Mouse (Mus musculus) olfactory bulb, adult 2 months (tissue): ENCODE measurements at regions not wholly inside any gene's neighbourhood (a gene's known extent, or its start where the extent isn't known, plus 50 kb on each side); places are given as distances from the start of the nearest gene placed in this dataset.

ENCODE experiments used
- H3K27ac ChIP-seq: fragments of 200-500 bp; 2 replicates; pipeline ENCODE4 v1.5.1; 2012; ENCODE audit warnings: low read depth, low read length; ENCODE audit not compliant: insufficient read depth
- H3K4me1 ChIP-seq: fragments of 200-500 bp; 2 replicates; pipeline ENCODE4 v1.6.1; 2012; ENCODE audit warnings: low read length; ENCODE audit not compliant: control insufficient read depth, insufficient read depth
- H3K4me3 ChIP-seq: fragments of 200-500 bp; 2 replicates; pipeline ENCODE4 v1.5.1; 2012; ENCODE audit warnings: mild to moderate bottlenecking, low read depth, low read length, moderate library complexity; ENCODE audit not compliant: insufficient read depth
- CTCF ChIP-seq: fragments of 200-500 bp; IDR thresholded peaks from 2 replicates; pipeline ENCODE4 v1.5.1; 2012; ENCODE audit warnings: low read depth, mild to moderate bottlenecking, low read length, moderate library complexity; ENCODE audit not compliant: insufficient read depth
- POLR2A ChIP-seq: fragments of 200-500 bp; IDR thresholded peaks from 2 replicates; pipeline ENCODE4 v1.6.1; 2012; ENCODE audit warnings: mild to moderate bottlenecking, low read depth, low read length, moderate library complexity; ENCODE audit not compliant: insufficient read depth
- WGBS: fragments of 180-500 bp; shearing (Covaris S2); methylation state at CpG from one replicate; pipeline ENCODE4 v1.1.7; 2018; 5-methylcytosine and 5-hydroxymethylcytosine counted together

GRCm38 (mm10) chr7:67823943-67824645, 64.6 kb upstream of the Synm start:
- TF ChIP-seq CTCF = no peak
- TF ChIP-seq POLR2A = no peak
- Histone ChIP-seq H3K4me1 (0 out of 2 replicates have a peak, but pooled peaks cover 2% of the 10 kb centered on the region), H3K27ac (no peak overlapping the region), H3K4me3 (no peak overlapping the region)
- WGBS = 78% methylated on average over 8 of the region's 8 CpGs

- no peak for TF ChIP-seq CTCF
- TF ChIP-seq POLR2A = no peak
- WGBS = over 99% methylated on average over 5 of the region's 5 CpGs
- H3K4me1 ChIP-seq = no peaks in the 10 kb centered on the region
- H3K27ac ChIP-seq = no peak overlapping the region
- H3K4me3 ChIP-seq = no peak overlapping the region
Measured at GRCm38 (mm10) chr7:67819551-67819950, 60.0 kb upstream of the Synm start.

- Histone ChIP-seq H3K4me1 (no peaks in the 10 kb centered on the region), H3K27ac (no peak overlapping the region), H3K4me3 (no peak overlapping the region)
- TF ChIP-seq CTCF (no peak), POLR2A (no peak)
- WGBS = 94% methylated on average over 6 of the region's 6 CpGs
Measured at GRCm38 (mm10) chr7:67817556-67817955, 58.0 kb upstream of the Synm start.

- 81% methylated on average over 9 of the region's 9 CpGs for WGBS
- H3K27ac ChIP-seq = no peak overlapping the region
- H3K4me1 ChIP-seq = no peaks in the 10 kb centered on the region
- TF ChIP-seq CTCF (no peak), POLR2A (no peak)
- H3K4me3 ChIP-seq = no peak overlapping the region
Measured at GRCm38 (mm10) chr7:67814861-67815260, 55.3 kb upstream of the Synm start.
